11 mouse cellular contexts compared by ENCODE assay signal in genomic region chr9:62520933-62521332, GRCm38 (mm10). TPM values are rescaled to one million over a fixed set of nuclear protein-coding genes. Genes with fewer than 3 reads are reported as not detected.
A peak's percentile ranks its signal among the peaks of the same experiment; 100 is the strongest.
DNase-seq lines count a peak whose midpoint lies in the region; ATAC-seq and TF ChIP-seq lines count a peak whose summit lies in the region.
"Had no signal": no experiment of that assay in that cellular context is flagged by ENCODE, and none has a peak within 500 bp of the region (broad histone marks: within the 10 kb centered on the region; RNA-seq: fewer than 3 reads in every experiment).

No protein-coding gene starts in this region.

- 19% methylated on average over 9 of the region's 9 CpGs for WGBS in cerebellum, adult 2 months
- 65% methylated on average over 9 of the region's 9 CpGs for WGBS in kidney, postnatal 0 days
- 48% methylated on average over 9 of the region's 9 CpGs for WGBS in forebrain, embryonic 12.5 days
- 59% methylated on average over 9 of the region's 9 CpGs for WGBS in limb, embryonic 15.5 days

- H3K4me3 ChIP-seq in cerebellum, adult 2 months (replicated peaks; ENCODE audit: insufficient read depth, low read depth, low read length): peak overlapping the region; percentile 19
- H3K4me3 ChIP-seq in kidney, postnatal 0 days (replicated peaks; ENCODE audit: low read depth, low read length): no peak overlapping the region
- H3K4me3 ChIP-seq in forebrain, embryonic 12.5 days (replicated peaks): no peak overlapping the region
- no peak overlapping the region for H3K4me3 ChIP-seq in limb, embryonic 15.5 days

- no peak overlapping the region for H3K4me2 ChIP-seq in kidney, postnatal 0 days (ENCODE audit: low read length)
- peak overlapping the region; percentile 6; the same call in 1 of the 2 replicates for H3K4me2 ChIP-seq in forebrain, embryonic 12.5 days
- no peak overlapping the region for H3K4me2 ChIP-seq in limb, embryonic 15.5 days

- TF ChIP-seq POLR2A in cerebellum, adult 2 months (IDR thresholded peaks at IDR 0.05; ENCODE audit: borderline replicate concordance, insufficient read depth, low read length): no peak

- no peaks in the 10 kb centered on the region for H3K27me3 ChIP-seq in cerebellum, adult 2 months (ENCODE audit: control insufficient read depth, insufficient read depth, low read length)
- no peaks in the 10 kb centered on the region for H3K27me3 ChIP-seq in kidney, postnatal 0 days (ENCODE audit: insufficient read depth, low read length)
- peaks cover 11% of the 10 kb centered on the region for H3K27me3 ChIP-seq in forebrain, embryonic 12.5 days
- 0 out of 2 replicates have a peak, but pooled peaks cover 11% of the 10 kb centered on the region for H3K27me3 ChIP-seq in limb, embryonic 15.5 days

- no peaks in the 10 kb centered on the region for H3K9me3 ChIP-seq in kidney, postnatal 0 days (replicated peaks; ENCODE audit: low read length)
- no peaks in the 10 kb centered on the region for H3K9me3 ChIP-seq in forebrain, embryonic 12.5 days
- H3K9me3 ChIP-seq in limb, embryonic 15.5 days: no peaks in the 10 kb centered on the region

- no peak for DNase-seq in cerebellum, adult 2 months
- DNase-seq in cerebellum, postnatal 36 days: no peak
- no peak for DNase-seq in kidney, postnatal 0 days (ENCODE audit: low spot score)
- DNase-seq in kidney, postnatal 36 days: no peak
- DNase-seq in urinary bladder, adult 2 months (ENCODE audit: low spot score): no peak
- no peak for DNase-seq in urinary bladder, postnatal 25 days (ENCODE audit: low spot score)
- DNase-seq: adrenal gland, postnatal 10 days; cerebellum, postnatal 14 days; kidney, adult 8-10 months had no signal

- H3K36me3 ChIP-seq in kidney, postnatal 0 days (ENCODE audit: insufficient read depth, low read length): no peaks in the 10 kb centered on the region
- no peaks in the 10 kb centered on the region for H3K36me3 ChIP-seq in forebrain, embryonic 12.5 days (replicated peaks)
- no peaks in the 10 kb centered on the region for H3K36me3 ChIP-seq in limb, embryonic 15.5 days

- no peak for TF ChIP-seq CTCF in cerebellum, adult 2 months (IDR thresholded peaks at IDR 0.05; ENCODE audit: borderline replicate concordance, insufficient read depth, low read depth, low read length)
- no peak for TF ChIP-seq CTCF in kidney, postnatal 0 days (IDR thresholded peaks at IDR 0.05; ENCODE audit: low read depth)

- no peak overlapping the region for H3K9ac ChIP-seq in kidney, postnatal 0 days (ENCODE audit: low read depth, low read length)
- peak overlapping the region; percentile 17; the same call in 1 of the 2 replicates for H3K9ac ChIP-seq in forebrain, embryonic 12.5 days
- no peak overlapping the region for H3K9ac ChIP-seq in limb, embryonic 15.5 days

- no peak for ATAC-seq in kidney, postnatal 0 days (replicated peaks; ENCODE audit: low FRiP score, low read depth)
- ATAC-seq in forebrain, embryonic 12.5 days (ENCODE audit: low FRiP score): no peak
- ATAC-seq in limb, embryonic 15.5 days (ENCODE audit: insufficient number of reproducible peaks, low FRiP score, low TSS enrichment, low read depth): no peak

- peak overlapping the region; percentile 36 for H3K27ac ChIP-seq in cerebellum, adult 2 months (ENCODE audit: insufficient read depth, low read length)
- H3K27ac ChIP-seq in kidney, postnatal 0 days: peak overlapping the region; percentile 58; the same call in 1 of the 2 replicates
- peak overlapping the region; percentile 20; the same call in 1 of the 2 replicates for H3K27ac ChIP-seq in forebrain, embryonic 12.5 days
- H3K27ac ChIP-seq in limb, embryonic 15.5 days: peak overlapping the region; percentile 33; the same call in 1 of the 2 replicates

- H3K4me1 ChIP-seq in cerebellum, adult 2 months (ENCODE audit: control insufficient read depth, insufficient read depth, low read length): peaks cover 96% of the 10 kb centered on the region
- H3K4me1 ChIP-seq in kidney, postnatal 0 days (replicated peaks; ENCODE audit: insufficient read depth, low read length): peaks cover 19% of the 10 kb centered on the region; the same call in 1 of the 2 replicates
- peaks cover 89% of the 10 kb centered on the region for H3K4me1 ChIP-seq in forebrain, embryonic 12.5 days
- H3K4me1 ChIP-seq in limb, embryonic 15.5 days: peaks cover 27% of the 10 kb centered on the region

RNA-seq across cellular contexts. Expression of gene Coro2b, which starts 15.9 kb away (rescaled TPM):
- polyA plus RNA-seq in cerebellum, adult 2 months (2012; rRNA removed): 210 and 244 TPM in 2 replicates
- polyA plus RNA-seq in kidney, postnatal 0 days (2015; fragmentation: Nextera tagmentation; extraction: Ambion mirVana): 11.0 and 12.0 TPM in 2 replicates
- 37.6 and 38.1 TPM in 2 replicates for polyA plus RNA-seq in forebrain, embryonic 12.5 days (2016; fragmentation: Nextera tagmentation; extraction: Ambion mirVana)
- 9.0 and 9.4 TPM in 2 replicates for polyA plus RNA-seq in limb, embryonic 15.5 days (2015; fragmentation: Nextera tagmentation; extraction: Ambion mirVana)
- polyA plus RNA-seq in urinary bladder, adult 2 months (2012; rRNA removed): 4.9 and 7.9 TPM in 2 replicates
